Mouse (Mus musculus) bone marrow, adult 2 months (tissue): ENCODE results near the gene Gm43517.

Experiments
- CTCF ChIP-seq: fragments of 200-500 bp; IDR thresholded peaks from 2 replicates; pipeline ENCODE4 v1.5.1; 2011; ENCODE audit warnings: low read length, control low read depth; ENCODE audit not compliant: control insufficient read depth, insufficient read depth
- POLR2A ChIP-seq: fragments of 200-500 bp; IDR thresholded peaks from 2 replicates; pipeline ENCODE4 v1.6.1; 2011; ENCODE audit warnings: low read depth, mild to moderate bottlenecking, control low read depth, low read length, borderline replicate concordance; ENCODE audit not compliant: control insufficient read depth

- TF ChIP-seq POLR2A (no peak), CTCF (no peak)
These were observed 11.8 kb upstream of the Gm43517 start for GRCm38 (mm10) chr12:49373176-49373575.
